Mouse (Mus musculus): ENCODE results near the gene 4933427D14Rik.

The 4933427D14Rik gene

GRCm38 (mm10) chr11:72228513-72228912 is 21.3 kb upstream of the 4933427D14Rik start:
- no peaks in the 10 kb centered on the region for H3K36me3 ChIP-seq (ENCODE audit: insufficient read depth, low read length)
- TF ChIP-seq POU5F1 (IDR thresholded peaks at IDR 0.05; ENCODE audit: borderline replicate concordance, low read length) (no peak), NANOG (IDR thresholded peaks at IDR 0.05; ENCODE audit: borderline replicate concordance, low read length) (no peak), CTCF (conservative IDR thresholded peaks at IDR 0.05; ENCODE audit: low read length) (no peak)
- H3K27me3 ChIP-seq (ENCODE audit: insufficient read depth, low read length): no peaks in the 10 kb centered on the region
- H3K4me1 ChIP-seq (replicated peaks; ENCODE audit: low read depth, low read length): peaks cover 38% of the 10 kb centered on the region
- no peaks in the 10 kb centered on the region for H3K9me3 ChIP-seq (ENCODE audit: low read length)
- H3K4me3 ChIP-seq (replicated peaks; ENCODE audit: low read length): no peak overlapping the region

GRCm38 (mm10) chr11:72226901-72227300 is 19.6 kb upstream of the 4933427D14Rik start:
- no peaks in the 10 kb centered on the region for H3K27me3 ChIP-seq (ENCODE audit: insufficient read depth, low read length)
- H3K4me1 ChIP-seq (replicated peaks; ENCODE audit: low read depth, low read length): peaks cover 26% of the 10 kb centered on the region
- H3K4me3 ChIP-seq (replicated peaks; ENCODE audit: low read length): no peak overlapping the region
- H3K9me3 ChIP-seq (ENCODE audit: low read length): no peaks in the 10 kb centered on the region
- TF ChIP-seq POU5F1 (IDR thresholded peaks at IDR 0.05; ENCODE audit: borderline replicate concordance, low read length) (no peak), NANOG (IDR thresholded peaks at IDR 0.05; ENCODE audit: borderline replicate concordance, low read length) (no peak), CTCF (conservative IDR thresholded peaks at IDR 0.05; ENCODE audit: low read length) (no peak)
- H3K36me3 ChIP-seq (ENCODE audit: insufficient read depth, low read length): no peaks in the 10 kb centered on the region

- Histone ChIP-seq H3K4me1 (replicated peaks; ENCODE audit: low read depth, low read length) (peaks cover 24% of the 10 kb centered on the region), H3K27me3 (ENCODE audit: insufficient read depth, low read length) (no peaks in the 10 kb centered on the region), H3K4me3 (replicated peaks; ENCODE audit: low read length) (no peak overlapping the region), H3K36me3 (ENCODE audit: insufficient read depth, low read length) (no peaks in the 10 kb centered on the region), H3K9me3 (ENCODE audit: low read length) (no peaks in the 10 kb centered on the region)
- TF ChIP-seq POU5F1 (IDR thresholded peaks at IDR 0.05; ENCODE audit: borderline replicate concordance, low read length): no peak
- no peak for TF ChIP-seq CTCF (conservative IDR thresholded peaks at IDR 0.05; ENCODE audit: low read length)
- TF ChIP-seq NANOG (IDR thresholded peaks at IDR 0.05; ENCODE audit: borderline replicate concordance, low read length): no peak
These were observed 18.9 kb upstream of the 4933427D14Rik start for GRCm38 (mm10) chr11:72226020-72226791.

GRCm38 (mm10) chr11:72224865-72225264 is 17.6 kb upstream of the 4933427D14Rik start:
- H3K27me3 ChIP-seq (ENCODE audit: insufficient read depth, low read length): no peaks in the 10 kb centered on the region
- TF ChIP-seq POU5F1 (IDR thresholded peaks at IDR 0.05; ENCODE audit: borderline replicate concordance, low read length) (no peak), NANOG (IDR thresholded peaks at IDR 0.05; ENCODE audit: borderline replicate concordance, low read length) (no peak), CTCF (conservative IDR thresholded peaks at IDR 0.05; ENCODE audit: low read length) (peak; percentile 75)
- no peaks in the 10 kb centered on the region for H3K36me3 ChIP-seq (ENCODE audit: insufficient read depth, low read length)
- H3K9me3 ChIP-seq (ENCODE audit: low read length): no peaks in the 10 kb centered on the region
- H3K4me1 ChIP-seq (replicated peaks; ENCODE audit: low read depth, low read length): peaks cover 24% of the 10 kb centered on the region
- H3K4me3 ChIP-seq (replicated peaks; ENCODE audit: low read length): no peak overlapping the region

GRCm38 (mm10) chr11:72223414-72223813 is 16.2 kb upstream of the 4933427D14Rik start:
- Histone ChIP-seq H3K4me1 (replicated peaks; ENCODE audit: low read depth, low read length) (peaks cover 28% of the 10 kb centered on the region), H3K4me3 (replicated peaks; ENCODE audit: low read length) (no peak overlapping the region), H3K9me3 (ENCODE audit: low read length) (no peaks in the 10 kb centered on the region), H3K27me3 (ENCODE audit: insufficient read depth, low read length) (no peaks in the 10 kb centered on the region), H3K36me3 (ENCODE audit: insufficient read depth, low read length) (no peaks in the 10 kb centered on the region)
- TF ChIP-seq NANOG (IDR thresholded peaks at IDR 0.05; ENCODE audit: borderline replicate concordance, low read length): no peak
- no peak for TF ChIP-seq POU5F1 (IDR thresholded peaks at IDR 0.05; ENCODE audit: borderline replicate concordance, low read length)
- no peak for TF ChIP-seq CTCF (conservative IDR thresholded peaks at IDR 0.05; ENCODE audit: low read length)

- TF ChIP-seq NANOG (IDR thresholded peaks at IDR 0.05; ENCODE audit: borderline replicate concordance, low read length) (no peak), CTCF (conservative IDR thresholded peaks at IDR 0.05; ENCODE audit: low read length) (peak; percentile 82)
These were observed 14.0 kb upstream of the 4933427D14Rik start for GRCm38 (mm10) chr11:72221278-72221677.

GRCm38 (mm10) chr11:72217116-72217515 is 9.9 kb upstream of the 4933427D14Rik start:
- no peak for TF ChIP-seq NANOG (IDR thresholded peaks at IDR 0.05; ENCODE audit: borderline replicate concordance, low read length)
- no peak for TF ChIP-seq POU5F1 (IDR thresholded peaks at IDR 0.05; ENCODE audit: borderline replicate concordance, low read length)
- TF ChIP-seq CTCF (conservative IDR thresholded peaks at IDR 0.05; ENCODE audit: low read length): no peak
- Histone ChIP-seq H3K36me3 (ENCODE audit: insufficient read depth, low read length) (peaks cover 13% of the 10 kb centered on the region), H3K27me3 (ENCODE audit: insufficient read depth, low read length) (0 out of 2 replicates have a peak, but pooled peaks cover 5% of the 10 kb centered on the region), H3K4me3 (replicated peaks; ENCODE audit: low read length) (no peak overlapping the region), H3K9me3 (ENCODE audit: low read length) (no peaks in the 10 kb centered on the region), H3K4me1 (replicated peaks; ENCODE audit: low read depth, low read length) (peaks cover 21% of the 10 kb centered on the region)

More at GRCm38 (mm10) chr11:72221278-72221677, 14.0 kb upstream of the 4933427D14Rik start:
- Histone ChIP-seq H3K36me3 (ENCODE audit: insufficient read depth, low read length) (no peaks in the 10 kb centered on the region), H3K4me3 (replicated peaks; ENCODE audit: low read length) (no peak overlapping the region), H3K4me1 (replicated peaks; ENCODE audit: low read depth, low read length) (peaks cover 21% of the 10 kb centered on the region), H3K27me3 (ENCODE audit: insufficient read depth, low read length) (0 out of 2 replicates have a peak, but pooled peaks cover 1% of the 10 kb centered on the region), H3K9me3 (ENCODE audit: low read length) (no peaks in the 10 kb centered on the region)

- TF ChIP-seq POU5F1 (IDR thresholded peaks at IDR 0.05; ENCODE audit: borderline replicate concordance, low read length): no peak
- no peak for TF ChIP-seq NANOG (IDR thresholded peaks at IDR 0.05; ENCODE audit: borderline replicate concordance, low read length)
- H3K9me3 ChIP-seq (ENCODE audit: low read length): no peaks in the 10 kb centered on the region
- peak within 1 kb of the TSS; percentile 92 for H3K4me3 ChIP-seq (replicated peaks; ENCODE audit: low read length)
- H3K36me3 ChIP-seq (ENCODE audit: insufficient read depth, low read length): peaks cover 30% of the 10 kb centered on the region
- H3K27me3 ChIP-seq (ENCODE audit: insufficient read depth, low read length): 0 out of 2 replicates have a peak, but pooled peaks cover 5% of the 10 kb centered on the region
- H3K4me1 ChIP-seq (replicated peaks; ENCODE audit: low read depth, low read length): peaks cover 19% of the 10 kb centered on the region
These were observed 8.1 kb upstream of the 4933427D14Rik start, which contains the start of gene Med31 for GRCm38 (mm10) chr11:72215410-72215797. TSS of gene Med31 (minus strand) at chr11:72215592.
